Mouse (Mus musculus): ENCODE data around the gene Wdr25.
A peak's percentile ranks its signal among the peaks of the same experiment; 100 is the strongest.
"Not testable (repeated sequence)": the region's sequence is repeated elsewhere in the genome, so short reads cannot be mapped to it uniquely, and the experiment has no call there.

The Wdr25 gene

DNA sequence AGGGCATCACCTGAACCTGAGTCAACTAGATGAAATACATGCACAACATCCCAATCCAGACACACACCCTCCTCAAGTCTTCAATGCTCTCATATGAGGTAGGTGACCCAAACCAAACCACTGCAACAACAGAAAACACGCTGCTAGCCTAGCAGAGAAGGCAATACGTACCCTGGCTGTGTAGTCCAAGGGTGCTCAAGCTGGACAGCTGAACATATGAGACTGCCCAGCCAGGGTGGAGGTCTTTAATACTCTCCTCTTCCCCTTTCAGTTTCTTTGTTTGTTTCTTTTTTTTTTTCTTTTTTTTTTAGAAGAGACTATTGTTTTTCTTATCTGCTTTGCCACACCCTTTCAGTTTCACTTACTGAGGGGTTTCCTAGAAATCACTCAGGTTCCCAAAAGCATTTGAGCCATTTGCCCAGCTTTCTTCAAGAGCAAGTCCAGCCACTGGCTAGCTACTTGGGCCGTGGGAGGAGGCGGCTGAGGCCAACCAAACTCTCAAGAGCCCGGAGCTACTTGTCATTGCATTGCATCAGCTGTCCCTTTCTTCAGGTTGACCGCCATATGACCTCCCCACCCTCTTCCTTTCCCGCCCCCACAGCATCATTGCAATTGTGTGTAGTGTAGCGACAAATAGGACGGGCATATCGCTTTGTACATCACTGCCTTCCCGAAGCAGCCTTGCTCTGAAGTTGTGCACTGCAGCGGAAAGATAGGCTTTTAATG, at the start of gene Wdr25:
Wdr25 (plus strand) TSS at position 643 of the 726 bp plus-strand sequence.
- DNase-seq (ENCODE audit: low spot score in 2 of 2) = no peak

GRCm38 (mm10) chr12:108848033-108848432, 45.4 kb upstream of the Wdr25 start:
- DNase-seq (ENCODE audit: low spot score in 2 of 2) = not testable (repeated sequence)

DNA sequence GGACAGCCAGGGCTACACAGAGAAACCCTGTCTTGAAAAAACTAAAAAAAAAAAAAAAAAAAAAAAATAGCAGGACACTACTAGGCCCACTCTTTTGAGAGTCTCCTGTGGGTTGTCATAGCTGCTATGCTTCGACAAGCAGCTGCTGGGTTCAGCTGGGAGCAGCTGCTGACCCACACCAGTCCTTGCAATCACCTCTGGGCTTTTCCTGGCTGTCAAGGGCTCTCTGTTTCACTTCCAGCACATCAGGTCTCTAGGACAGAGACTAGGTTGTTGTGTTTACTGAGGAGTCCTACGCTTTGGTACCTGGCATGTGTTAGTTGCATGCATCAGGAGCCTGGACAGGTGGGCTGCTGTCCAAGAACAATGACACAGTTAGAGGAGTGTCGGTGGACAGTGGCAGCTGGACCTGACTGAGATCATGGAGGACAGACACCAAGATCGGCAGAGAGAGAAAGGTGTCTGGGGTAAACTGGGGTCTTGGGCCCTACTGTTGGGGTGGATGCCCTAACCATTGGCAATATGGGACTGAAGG, 43.9 kb upstream of the Wdr25 start:
- no peak for DNase-seq (ENCODE audit: low spot score in 2 of 2)

GRCm38 (mm10) chr12:108850129-108850528, 43.3 kb upstream of the Wdr25 start:
- no peak for DNase-seq (ENCODE audit: low spot score in 2 of 2)

DNA sequence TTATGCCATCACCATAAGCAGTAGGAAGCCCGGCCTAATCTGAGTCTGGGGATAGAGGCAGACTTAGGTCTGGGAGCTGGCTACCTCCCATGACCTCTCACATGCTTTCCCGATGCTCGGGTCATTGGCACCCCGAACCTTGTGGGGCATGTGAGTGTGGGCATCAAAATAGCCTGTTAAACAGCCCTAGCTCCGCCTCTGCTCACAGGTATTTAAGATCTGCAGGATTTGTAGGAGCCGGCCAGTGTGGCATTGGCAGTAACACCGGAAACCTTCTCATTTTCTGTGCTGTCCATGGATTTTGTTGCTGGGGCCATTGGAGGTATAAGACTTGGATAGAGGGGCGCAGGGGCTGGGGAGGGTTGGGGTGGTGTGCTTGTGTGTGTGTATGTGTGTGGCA, 42.5 kb upstream of the Wdr25 start:
- no peak for DNase-seq (ENCODE audit: low spot score in 2 of 2)

GRCm38 (mm10) chr12:108852822-108853221, 40.6 kb upstream of the Wdr25 start:
- no peak for DNase-seq (ENCODE audit: low spot score in 2 of 2)

DNA sequence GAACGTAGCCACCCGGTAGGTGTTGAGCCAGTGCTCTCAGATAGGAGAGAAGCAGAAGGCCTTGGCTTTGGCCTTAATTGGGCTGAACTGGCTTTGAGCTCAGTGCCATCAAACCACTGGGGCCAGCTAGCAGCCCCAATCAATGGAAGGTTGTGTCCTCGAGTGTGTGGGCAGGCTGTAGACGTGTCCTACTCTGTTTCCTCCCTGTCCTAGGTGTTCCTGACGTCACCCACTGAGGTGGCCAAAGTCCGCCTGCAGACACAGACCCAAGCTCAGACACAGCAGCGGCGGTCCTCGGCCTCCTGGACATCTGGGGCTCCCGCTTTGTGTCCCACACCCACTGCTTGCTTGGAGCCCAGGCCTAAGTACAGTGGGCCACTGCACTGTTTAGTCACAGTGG, 38.4 kb upstream of the Wdr25 start:
- DNase-seq (ENCODE audit: low spot score in 2 of 2) = no peak

DNA sequence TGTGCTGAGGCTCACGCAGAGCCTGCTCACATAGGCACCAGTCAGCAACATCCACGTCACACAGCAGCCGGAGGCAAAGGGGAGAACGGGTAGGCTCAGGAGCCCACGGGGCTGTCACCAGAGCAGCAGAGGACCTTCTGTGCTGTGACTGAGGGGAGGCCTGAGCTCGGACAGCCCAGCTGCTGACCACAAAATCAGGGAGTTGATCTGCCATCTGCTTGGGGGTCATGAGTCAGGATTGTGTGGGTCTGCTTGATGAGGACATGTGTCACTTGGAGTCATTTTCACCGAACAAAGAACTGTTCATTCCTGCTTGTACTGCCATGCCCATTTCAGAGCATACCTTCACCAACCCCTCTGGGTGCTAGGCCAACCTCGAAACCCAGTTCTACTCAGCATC, 37.2 kb upstream of the Wdr25 start:
- no peak for DNase-seq (ENCODE audit: low spot score in 2 of 2)

GRCm38 (mm10) chr12:108857109-108857508, 36.3 kb upstream of the Wdr25 start:
- DNase-seq (ENCODE audit: low spot score in 2 of 2) = no peak

DNA sequence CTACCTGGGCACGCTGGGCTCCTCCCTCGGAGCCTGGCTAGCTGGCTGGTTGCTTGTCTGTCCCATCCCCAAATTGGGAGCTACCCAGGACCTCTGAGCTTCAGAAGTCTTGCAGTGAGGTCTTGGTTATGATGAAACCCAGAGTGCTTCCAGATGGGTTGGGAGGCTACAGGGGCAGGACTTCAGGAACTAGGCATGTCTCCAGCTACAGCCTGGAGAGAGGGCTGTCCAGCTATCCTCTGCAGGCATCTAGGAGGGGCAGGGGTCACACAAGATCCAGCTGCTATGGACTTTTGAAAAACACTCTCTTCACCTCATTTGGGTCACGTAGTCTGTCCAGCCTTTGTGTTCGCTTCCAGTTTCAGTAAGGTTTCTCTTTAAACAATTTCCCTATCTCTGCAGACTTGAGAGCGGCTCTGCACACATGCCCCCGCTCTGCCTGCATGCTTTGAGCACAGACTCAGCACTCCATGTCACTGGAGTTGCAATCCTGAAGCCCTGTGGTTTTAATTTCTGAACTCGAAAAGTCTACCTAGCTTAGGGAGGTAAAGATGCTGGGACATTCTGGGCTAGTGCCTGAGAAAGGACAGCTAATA, 35.7 kb upstream of the Wdr25 start:
- DNase-seq (ENCODE audit: low spot score in 2 of 2) = no peak

- DNase-seq (ENCODE audit: low spot score in 2 of 2) = no peak
Observed at GRCm38 (mm10) chr12:108858486-108858885, 34.9 kb upstream of the Wdr25 start.

GRCm38 (mm10) chr12:108865007-108865494, 28.4 kb upstream of the Wdr25 start:
- no peak for DNase-seq (ENCODE audit: low spot score in 2 of 2)

- DNase-seq (ENCODE audit: low spot score in 2 of 2) = no peak
Observed at GRCm38 (mm10) chr12:108869575-108869974, 23.9 kb upstream of the Wdr25 start.

- DNase-seq (ENCODE audit: low spot score in 2 of 2) = no peak
Observed at GRCm38 (mm10) chr12:108873122-108873521, 20.3 kb upstream of the Wdr25 start.

GRCm38 (mm10) chr12:108879138-108879537, 14.3 kb upstream of the Wdr25 start:
- DNase-seq (ENCODE audit: low spot score in 2 of 2) = no peak

DNA sequence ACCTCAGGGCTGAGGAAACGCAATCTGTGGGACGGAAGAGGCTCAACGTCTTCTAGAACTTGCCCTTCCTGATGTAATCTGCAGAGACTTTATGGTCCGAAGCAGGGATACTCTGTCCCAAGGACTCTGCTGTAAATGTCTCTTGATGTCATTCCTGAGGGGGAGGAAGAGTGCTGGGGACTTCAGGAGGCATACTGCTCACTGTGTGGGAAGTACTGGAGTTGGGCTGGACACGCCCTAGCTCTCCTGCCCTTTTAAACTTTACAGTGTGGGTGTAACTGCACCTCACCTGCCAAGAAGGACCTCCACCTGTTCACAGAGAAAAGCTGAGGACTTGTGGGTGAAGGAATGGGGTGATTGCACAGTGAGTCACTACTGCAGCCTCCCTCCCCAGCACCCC, 12.8 kb upstream of the Wdr25 start:
- no peak for DNase-seq (ENCODE audit: low spot score in 2 of 2)

DNA sequence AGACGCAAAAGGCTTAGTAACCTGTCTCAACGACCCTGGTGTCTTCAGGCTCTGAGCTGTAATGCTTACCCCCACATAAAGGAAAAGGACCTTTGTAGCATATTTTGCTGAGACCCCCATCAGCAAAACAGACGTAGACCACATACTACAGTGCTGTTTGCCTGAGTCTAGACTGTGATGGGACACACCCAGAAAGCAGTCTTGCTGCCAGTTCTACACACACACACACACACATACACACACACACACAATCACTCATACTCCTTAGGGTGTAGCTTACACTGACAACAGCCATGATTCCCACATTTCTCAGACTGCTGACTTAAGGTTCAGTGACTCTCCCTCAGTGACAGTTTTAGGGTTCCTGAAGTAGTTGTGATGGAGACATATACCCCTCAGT, 12.2 kb upstream of the Wdr25 start:
- no peak for DNase-seq (ENCODE audit: low spot score in 2 of 2)

- no peak for DNase-seq (ENCODE audit: low spot score in 2 of 2)
Observed at GRCm38 (mm10) chr12:108882776-108883175, 10.7 kb upstream of the Wdr25 start.

GRCm38 (mm10) chr12:108885906-108886305, 7.5 kb upstream of the Wdr25 start:
- DNase-seq (ENCODE audit: low spot score in 2 of 2) = no peak

- DNase-seq (ENCODE audit: low spot score in 2 of 2) = no peak
Observed at GRCm38 (mm10) chr12:108887077-108887476, 6.4 kb upstream of the Wdr25 start.

GRCm38 (mm10) chr12:108888632-108889031, 4.8 kb upstream of the Wdr25 start:
- DNase-seq (ENCODE audit: low spot score in 2 of 2) = no peak

DNA sequence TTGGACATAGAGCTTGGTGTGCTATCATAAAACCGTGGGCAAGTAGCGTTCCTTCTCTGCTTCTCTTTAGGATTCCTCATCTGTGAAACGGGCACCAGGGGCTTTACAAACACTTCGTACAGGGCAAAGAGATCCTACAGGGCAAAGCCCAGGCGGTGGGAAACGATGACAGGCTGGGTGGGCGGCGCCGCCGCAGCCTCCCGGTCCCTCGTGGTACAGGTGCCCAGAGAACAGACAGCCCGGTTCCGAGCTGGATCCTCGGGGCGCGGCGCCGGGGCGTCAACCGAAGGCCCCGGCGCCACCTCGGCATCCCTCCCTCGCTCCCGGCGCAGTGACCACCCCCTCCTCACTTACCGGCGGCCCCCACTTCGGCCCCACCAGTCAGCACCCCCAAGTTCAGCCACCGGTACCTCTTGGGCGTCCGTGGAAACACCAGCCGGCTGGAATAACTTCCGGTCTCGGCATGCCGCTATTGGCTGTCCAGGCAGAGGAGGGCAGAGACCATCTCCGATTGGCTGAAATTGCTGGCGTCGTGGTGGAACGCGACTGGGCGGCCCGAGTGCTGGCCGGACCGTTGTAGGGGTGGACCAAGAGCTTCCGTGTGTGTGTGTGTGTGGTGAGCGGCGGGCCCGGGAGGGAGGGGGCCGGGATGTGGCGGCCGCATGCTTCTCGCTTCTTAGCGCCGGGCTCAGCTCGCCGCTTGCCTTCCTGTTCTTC, 442 bp downstream of the Wdr25 start, which contains the start of gene Wars:
Wars (minus strand) TSS at position 460 of the 717 bp plus-strand sequence.
- DNase-seq (ENCODE audit: low spot score in 2 of 2) = peak; percentile 94 to 96
